Mouse (Mus musculus) ES-Bruce4 (cell line): ENCODE results near the gene Maats1. TPM values are rescaled to one million over a fixed set of nuclear protein-coding genes. Genes with fewer than 3 reads are reported as not detected.

ENCODE experiments used
- H3K27ac ChIP-seq: 2 replicates; pipeline ENCODE4 v1.5.1; 2012; ENCODE audit warnings: low read length, inconsistent platforms; ENCODE audit not compliant: insufficient read depth
- H3K27me3 ChIP-seq: 2 replicates; pipeline ENCODE4 v1.6.1; 2012; ENCODE audit warnings: mild to moderate bottlenecking, low read length, inconsistent platforms; ENCODE audit not compliant: control insufficient read depth, poor library complexity, insufficient read depth, severe bottlenecking
- H3K36me3 ChIP-seq: 2 replicates; pipeline ENCODE4 v1.6.1; 2012; ENCODE audit warnings: inconsistent platforms, mild to moderate bottlenecking, low read length, moderate library complexity; ENCODE audit not compliant: control insufficient read depth, poor library complexity, insufficient read depth, severe bottlenecking
- H3K4me1 ChIP-seq: one replicate; pipeline ENCODE4 v1.8.1; 2011; ENCODE audit warnings: low read length; ENCODE audit not compliant: control insufficient read depth, insufficient read depth
- H3K4me3 ChIP-seq: 2 replicates; pipeline ENCODE4 v1.5.1; 2011; ENCODE audit warnings: low read depth, mild to moderate bottlenecking, low read length
- H3K9ac ChIP-seq: 2 replicates; pipeline ENCODE4 v1.6.1; 2012; ENCODE audit warnings: low read depth, mild to moderate bottlenecking, inconsistent platforms; ENCODE audit not compliant: poor library complexity, severe bottlenecking
- H3K9me3 ChIP-seq: replicated peaks from 2 replicates; pipeline ENCODE4 v1.6.1; 2012; ENCODE audit warnings: mild to moderate bottlenecking, low read length, inconsistent platforms; ENCODE audit not compliant: control insufficient read depth, poor library complexity, insufficient read depth, severe bottlenecking
- CTCF ChIP-seq: IDR thresholded peaks from one replicate; pipeline ENCODE4 v1.8.1; 2011; ENCODE audit warnings: low read depth, low read length
- EP300 ChIP-seq: IDR thresholded peaks from 2 replicates; pipeline ENCODE4 v1.6.1; 2011; ENCODE audit warnings: low read depth, low read length; ENCODE audit not compliant: insufficient read depth
- POLR2A ChIP-seq: IDR thresholded peaks from one replicate; pipeline ENCODE4 v1.8.1; 2011; ENCODE audit warnings: low read length; ENCODE audit not compliant: insufficient read depth
- polyA plus RNA-seq: library from polyadenylated mRNA; stranded (reverse); fragments of >200 nt; gene quantifications from 2 replicates; pipeline ENCODE4 v1.2.4, GENCODE M21; 2011; ENCODE audit warnings: low read depth; ENCODE audit not compliant: missing spikeins, insufficient read depth, insufficient read length

The Maats1 gene
- polyA plus RNA-seq, 1 experiment: 0.58 TPM

GRCm38 (mm10) chr16:38354185-38354913 lies 12.4 kb upstream of the Maats1 start:
- no peaks in the 10 kb centered on the region for H3K4me1 ChIP-seq
- H3K9me3 ChIP-seq: no peaks in the 10 kb centered on the region
- no peak overlapping the region for H3K4me3 ChIP-seq
- TF ChIP-seq EP300 (no peak), POLR2A (no peak)
- H3K36me3 ChIP-seq: peaks cover 27% of the 10 kb centered on the region
- H3K27ac ChIP-seq: no peak overlapping the region
- no peaks in the 10 kb centered on the region for H3K27me3 ChIP-seq
- H3K9ac ChIP-seq: no peak overlapping the region

GRCm38 (mm10) chr16:38353642-38354041 lies 11.7 kb upstream of the Maats1 start:
- H3K4me1 ChIP-seq: no peaks in the 10 kb centered on the region
- no peak overlapping the region for H3K4me3 ChIP-seq
- no peaks in the 10 kb centered on the region for H3K27me3 ChIP-seq
- no peak overlapping the region for H3K9ac ChIP-seq
- no peaks in the 10 kb centered on the region for H3K9me3 ChIP-seq
- TF ChIP-seq CTCF (no peak), POLR2A (no peak), EP300 (no peak)
- peaks cover 30% of the 10 kb centered on the region for H3K36me3 ChIP-seq
- H3K27ac ChIP-seq: no peak overlapping the region

GRCm38 (mm10) chr16:38352851-38353250 lies 10.9 kb upstream of the Maats1 start:
- no peak overlapping the region for H3K9ac ChIP-seq
- no peak for TF ChIP-seq POLR2A
- H3K4me3 ChIP-seq: no peak overlapping the region
- no peaks in the 10 kb centered on the region for H3K4me1 ChIP-seq
- H3K9me3 ChIP-seq: no peaks in the 10 kb centered on the region
- no peak overlapping the region for H3K27ac ChIP-seq
- peaks cover 32% of the 10 kb centered on the region for H3K36me3 ChIP-seq
- no peaks in the 10 kb centered on the region for H3K27me3 ChIP-seq

- TF ChIP-seq EP300 (no peak), POLR2A (no peak), CTCF (no peak)
- Histone ChIP-seq H3K4me3 (no peak overlapping the region), H3K36me3 (peaks cover 32% of the 10 kb centered on the region), H3K9me3 (no peaks in the 10 kb centered on the region), H3K27me3 (no peaks in the 10 kb centered on the region), H3K9ac (no peak overlapping the region), H3K4me1 (no peaks in the 10 kb centered on the region), H3K27ac (no peak overlapping the region)
These were observed 10.1 kb upstream of the Maats1 start for GRCm38 (mm10) chr16:38352031-38352430.

GRCm38 (mm10) chr16:38350939-38351338 lies 9.0 kb upstream of the Maats1 start:
- peaks cover 30% of the 10 kb centered on the region for H3K36me3 ChIP-seq
- no peak overlapping the region for H3K9ac ChIP-seq
- no peaks in the 10 kb centered on the region for H3K9me3 ChIP-seq
- no peak overlapping the region for H3K27ac ChIP-seq
- H3K27me3 ChIP-seq: no peaks in the 10 kb centered on the region
- H3K4me3 ChIP-seq: no peak overlapping the region
- no peak for TF ChIP-seq EP300
- TF ChIP-seq CTCF: no peak
- TF ChIP-seq POLR2A: no peak
- H3K4me1 ChIP-seq: no peaks in the 10 kb centered on the region

GRCm38 (mm10) chr16:38350361-38350855 lies 8.5 kb upstream of the Maats1 start:
- TF ChIP-seq POLR2A (no peak), CTCF (no peak), EP300 (no peak)
- H3K27ac ChIP-seq: no peak overlapping the region

More at GRCm38 (mm10) chr16:38350361-38350855, 8.5 kb upstream of the Maats1 start:
- H3K4me1 ChIP-seq: no peaks in the 10 kb centered on the region
- no peaks in the 10 kb centered on the region for H3K9me3 ChIP-seq
- H3K4me3 ChIP-seq: no peak overlapping the region
- H3K36me3 ChIP-seq: peaks cover 30% of the 10 kb centered on the region
- H3K9ac ChIP-seq: no peak overlapping the region
- no peaks in the 10 kb centered on the region for H3K27me3 ChIP-seq
